Mouse (Mus musculus): ENCODE data around the gene Ptprm.
A peak's percentile ranks its signal among the peaks of the same experiment; 100 is the strongest.

Gene Ptprm

GRCm38 (mm10) chr17:67209676-67210344 lies 144.4 kb downstream of the Ptprm start:
- DNase-seq = no peak

- no peak for DNase-seq
Measured at GRCm38 (mm10) chr17:67208600-67208999, 145.7 kb downstream of the Ptprm start.

GRCm38 (mm10) chr17:67206984-67207383 lies 147.3 kb downstream of the Ptprm start:
- DNase-seq = no peak

GRCm38 (mm10) chr17:67201151-67201550 lies 153.1 kb downstream of the Ptprm start:
- DNase-seq = no peak

- DNase-seq = no peak
Measured at GRCm38 (mm10) chr17:67193728-67194127, 160.5 kb downstream of the Ptprm start.

GRCm38 (mm10) chr17:67188514-67188913 lies 165.7 kb downstream of the Ptprm start:
- DNase-seq = no peak

DNA sequence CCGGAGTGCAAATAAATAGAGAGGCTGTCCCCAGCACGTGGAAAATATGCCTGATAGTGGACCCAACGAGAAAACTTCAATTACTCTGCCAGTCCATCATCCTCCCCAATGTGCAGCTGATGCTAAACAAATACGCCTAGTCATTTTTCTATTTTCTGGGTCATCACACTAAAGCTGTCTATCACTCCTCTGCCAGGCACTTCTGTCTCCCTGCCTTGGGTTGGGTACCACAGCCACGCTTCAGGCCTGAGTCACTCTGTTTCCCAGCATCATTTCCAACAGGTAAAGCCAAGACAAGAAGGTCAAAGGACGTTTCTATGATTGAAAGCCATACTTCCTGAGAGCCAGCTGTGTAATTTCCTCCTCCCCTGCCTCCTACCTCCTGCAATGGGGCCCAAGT lies 167.4 kb downstream of the Ptprm start:
- no peak for DNase-seq

DNA sequence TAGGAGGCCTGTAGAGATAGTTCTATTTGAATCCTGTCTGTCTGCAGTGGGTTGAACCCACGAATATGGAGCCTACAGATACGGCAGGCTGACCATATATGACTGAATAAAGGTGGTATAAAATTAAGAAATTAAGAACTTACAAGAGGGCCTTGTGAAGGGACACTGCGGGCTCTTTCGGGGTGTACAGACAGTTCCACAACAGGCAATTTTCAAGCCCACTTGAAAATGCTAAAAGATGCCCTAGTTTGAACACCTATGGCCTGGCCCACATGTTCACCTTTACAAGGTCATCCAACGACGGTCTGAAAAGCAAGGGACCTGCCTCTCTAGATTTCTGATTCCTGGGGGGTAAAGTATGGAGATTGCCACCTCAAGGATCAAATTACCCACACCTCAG lies 168.3 kb downstream of the Ptprm start:
- no peak for DNase-seq

- DNase-seq = no peak
Measured at GRCm38 (mm10) chr17:67179446-67179845, 174.8 kb downstream of the Ptprm start.

- DNase-seq = no peak
Measured at GRCm38 (mm10) chr17:67178686-67179265, 175.5 kb downstream of the Ptprm start.

GRCm38 (mm10) chr17:67175836-67176235 lies 178.4 kb downstream of the Ptprm start:
- peak; percentile 21 for DNase-seq

- no peak for DNase-seq
Measured at GRCm38 (mm10) chr17:67171353-67171752, 182.9 kb downstream of the Ptprm start.

DNA sequence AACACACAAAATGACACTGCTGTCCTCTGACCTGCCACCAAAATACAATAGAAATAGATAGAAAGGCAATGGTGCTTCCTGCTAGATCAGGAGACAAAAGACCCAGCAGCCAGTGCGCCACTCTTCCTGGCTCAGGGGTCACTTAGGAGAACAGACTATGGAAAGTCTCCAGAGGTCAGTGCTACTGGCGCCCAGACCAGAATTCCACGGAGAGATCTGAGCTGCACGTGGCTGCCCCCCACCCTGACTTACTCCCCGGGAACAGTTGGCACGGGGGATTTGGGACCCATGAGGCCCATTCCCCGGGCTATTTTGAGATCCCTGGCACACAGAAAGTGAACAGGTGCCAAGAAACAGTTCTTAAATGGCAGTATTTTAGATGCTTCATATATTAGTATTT lies 183.6 kb downstream of the Ptprm start:
- DNase-seq = peak; percentile 22

DNA sequence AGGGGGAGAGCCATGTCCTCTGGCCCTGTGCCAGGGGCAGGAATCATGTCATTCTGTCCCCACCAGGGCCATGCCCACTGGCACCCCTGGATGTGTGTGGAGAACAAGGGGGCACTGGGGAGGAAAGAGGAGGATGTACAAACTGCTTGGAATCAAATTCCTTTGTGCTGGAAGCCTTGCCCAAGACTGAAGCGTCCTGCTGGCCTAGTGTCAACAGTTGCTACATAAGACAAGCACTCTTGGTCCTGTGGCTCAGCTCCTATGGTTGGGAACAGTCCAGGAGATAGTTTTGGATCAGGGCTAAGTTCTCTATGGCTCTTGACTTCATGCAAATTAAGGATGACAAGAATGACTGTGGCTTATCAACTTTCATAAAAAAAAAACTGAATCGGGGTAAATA lies 188.4 kb downstream of the Ptprm start:
- no peak for DNase-seq

GRCm38 (mm10) chr17:67159611-67160010 lies 194.6 kb downstream of the Ptprm start:
- DNase-seq = peak; percentile 5

- DNase-seq = no peak
Measured at GRCm38 (mm10) chr17:67157089-67157752, 197.0 kb downstream of the Ptprm start.

- DNase-seq = no peak
Measured at GRCm38 (mm10) chr17:67152218-67152617, 202.0 kb downstream of the Ptprm start.

- DNase-seq = no peak
Measured at GRCm38 (mm10) chr17:67150441-67150840, 203.8 kb downstream of the Ptprm start.

- no peak for DNase-seq
Measured at GRCm38 (mm10) chr17:67142183-67142756, 212.0 kb downstream of the Ptprm start.

DNA sequence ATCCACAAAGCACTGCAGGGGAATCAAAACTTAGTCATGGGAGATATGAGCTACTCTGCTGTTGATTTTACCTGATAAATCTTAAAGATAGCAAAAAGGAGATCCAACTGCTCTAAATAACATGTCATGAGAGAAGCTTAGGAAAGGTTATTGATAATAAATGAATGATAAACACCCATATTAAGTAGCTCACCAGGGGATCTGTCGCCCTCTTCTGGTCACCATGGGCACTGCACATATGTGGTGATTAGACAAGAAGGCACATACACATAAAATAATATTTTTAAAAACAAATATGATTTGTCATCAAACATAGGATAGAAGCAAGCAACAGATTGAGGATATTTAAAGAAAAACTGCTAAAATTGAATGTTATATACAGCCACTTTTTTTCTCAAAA lies 213.8 kb downstream of the Ptprm start:
- DNase-seq = no peak

DNA sequence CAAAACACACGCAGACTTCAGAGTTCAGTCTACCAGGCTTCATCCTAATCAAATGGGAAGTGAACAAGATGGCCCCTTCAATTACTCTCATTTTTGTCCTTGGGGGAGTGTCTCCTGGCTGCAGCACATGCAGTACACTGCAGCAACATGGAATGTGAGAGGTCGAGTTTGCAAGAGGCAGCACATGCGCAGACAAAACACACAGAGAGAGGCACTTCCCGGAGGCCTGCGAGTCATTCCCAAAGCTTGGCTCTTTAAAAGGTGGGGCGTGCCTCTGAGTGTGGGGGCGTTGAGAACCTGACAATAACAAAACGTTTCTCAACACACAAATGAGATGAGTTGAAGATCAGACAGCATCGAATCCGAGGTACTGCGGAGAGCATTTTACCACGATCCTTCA lies 215.3 kb downstream of the Ptprm start:
- no peak for DNase-seq

DNA sequence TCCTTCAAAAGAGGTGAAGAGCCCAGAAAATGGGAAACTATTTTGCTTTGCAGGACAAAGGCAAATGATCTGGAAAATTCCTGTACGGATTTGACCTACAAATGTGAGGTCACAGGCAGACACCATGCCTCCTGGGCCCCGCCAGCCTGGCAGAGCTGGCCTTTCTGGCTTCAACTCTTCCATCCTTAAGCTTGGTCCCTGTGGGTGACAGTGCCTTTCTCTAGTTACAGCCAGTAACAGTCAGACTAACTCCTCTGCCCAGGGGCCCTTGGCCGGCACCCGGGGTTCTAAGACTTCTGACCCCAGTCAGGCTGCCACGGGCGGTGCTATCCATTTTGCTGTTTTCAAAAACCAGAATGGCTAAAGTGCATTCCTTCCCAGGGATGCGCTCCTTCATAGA lies 217.4 kb downstream of the Ptprm start:
- DNase-seq = no peak

DNA sequence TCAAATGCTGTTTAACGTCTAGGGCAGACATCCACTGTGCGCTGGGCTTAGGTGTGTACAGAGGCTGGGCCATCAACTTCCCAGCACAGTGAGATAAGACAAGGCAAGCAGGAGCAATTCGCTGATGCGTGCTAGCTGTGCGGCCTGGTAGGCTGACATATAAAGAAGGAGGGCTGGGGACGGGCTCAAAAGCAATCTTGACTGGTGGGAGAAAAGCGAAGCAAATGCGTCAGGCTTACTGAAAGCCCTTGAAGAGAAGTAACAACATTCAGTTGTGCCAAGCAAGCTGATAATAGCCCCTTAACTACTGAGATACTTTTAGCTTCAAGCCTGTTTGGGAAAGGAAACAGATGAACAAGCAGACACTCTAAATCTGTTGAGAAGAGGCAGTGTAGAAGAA lies 217.8 kb downstream of the Ptprm start:
- no peak for DNase-seq

DNA sequence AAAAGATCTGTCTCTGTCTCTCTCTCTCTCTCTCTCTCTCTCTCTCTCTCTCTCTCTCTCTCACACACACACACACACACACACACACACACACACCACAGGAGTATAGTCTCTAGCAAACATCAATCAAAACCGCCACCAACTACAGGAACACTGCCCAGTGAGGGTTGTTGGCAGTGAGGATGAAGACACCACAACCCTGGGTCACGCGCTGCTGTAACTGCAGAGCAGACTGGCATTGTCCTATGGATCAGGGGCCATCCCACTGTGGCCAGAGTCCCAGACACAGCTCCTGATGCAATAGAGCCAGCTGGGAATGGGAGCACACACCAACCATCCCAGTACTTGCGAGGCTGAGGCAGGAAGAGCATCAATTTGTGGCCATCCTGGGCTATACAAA lies 220.0 kb downstream of the Ptprm start:
- no peak for DNase-seq

Measured in kidney, adult 11 months (tissue).